Mouse (Mus musculus) ES-E14 (cell line): ENCODE data around the gene Rbm6. TPM values are rescaled to one million over a fixed set of nuclear protein-coding genes. Genes with fewer than 3 reads are reported as not detected.

Experiments
- DNase-seq: peaks from one replicate; pipeline ENCODE4 v3.0.0-alpha.2; 2013; ENCODE audit warnings: low read depth, low spot score
- H3K27ac ChIP-seq: 2 replicates; pipeline ENCODE4 v1.5.1; 2012; ENCODE audit warnings: low read depth, mild to moderate bottlenecking, low read length, moderate library complexity, mixed read lengths; ENCODE audit not compliant: poor library complexity, insufficient read depth, severe bottlenecking
- H3K36me3 ChIP-seq: 2 replicates; pipeline ENCODE4 v1.6.1; 2012; ENCODE audit warnings: mild to moderate bottlenecking, low read length, moderate library complexity, mixed read lengths; ENCODE audit not compliant: control insufficient read depth, poor library complexity, insufficient read depth, severe bottlenecking
- H3K4me1 ChIP-seq, 2 experiments: fragments of 150-350 bp in 1 of 2; sonication (generic) in 1 of 2; 2 replicates each; pipeline ENCODE4 v1.6.1; 2012; ENCODE audit warnings: low read length in 2 of 2, mild to moderate bottlenecking in 1 of 2, mixed read lengths in 1 of 2; ENCODE audit not compliant: control insufficient read depth in 2 of 2, insufficient read depth in 2 of 2, poor library complexity in 1 of 2
- H3K4me3 ChIP-seq, 2 experiments: fragments of 150-350 bp in 1 of 2; sonication (generic) in 1 of 2; 2 replicates each; pipeline ENCODE4 v1.5.1; 2012; ENCODE audit warnings: low read length in 2 of 2, low read depth in 1 of 2, mild to moderate bottlenecking in 1 of 2, mixed read lengths in 1 of 2; ENCODE audit not compliant: insufficient read depth in 1 of 2, poor library complexity in 1 of 2, severe bottlenecking in 1 of 2
- H3K9ac ChIP-seq: 2 replicates; pipeline ENCODE4 v1.6.1; 2012; ENCODE audit warnings: low read depth, mild to moderate bottlenecking, low read length, mixed read lengths; ENCODE audit not compliant: poor library complexity, insufficient read depth, severe bottlenecking
- H3K9me3 ChIP-seq: fragments of 150-350 bp; sonication (generic); 2 replicates; pipeline ENCODE4 v1.6.1; 2012; ENCODE audit warnings: low read depth, mild to moderate bottlenecking, low read length; ENCODE audit not compliant: control insufficient read depth, insufficient read depth
- CHD2 ChIP-seq: IDR thresholded peaks from 2 replicates; pipeline ENCODE4 v1.6.1; 2014; ENCODE audit warnings: mild to moderate bottlenecking, low read depth, low read length, inconsistent platforms
- HCFC1 ChIP-seq: IDR thresholded peaks from 2 replicates; pipeline ENCODE4 v1.6.1; 2012; ENCODE audit warnings: low read length, inconsistent platforms, borderline replicate concordance; ENCODE audit not compliant: insufficient read depth
- MAFK ChIP-seq: IDR thresholded peaks from 2 replicates; pipeline ENCODE4 v1.6.1; 2014; ENCODE audit warnings: mild to moderate bottlenecking, low read depth, low read length, inconsistent platforms; ENCODE audit not compliant: insufficient read depth
- ZC3H11A ChIP-seq: IDR thresholded peaks from 2 replicates; pipeline ENCODE4 v1.6.1; 2012; ENCODE audit warnings: low read depth, mild to moderate bottlenecking, inconsistent platforms, low read length, borderline replicate concordance
- ZNF384 ChIP-seq: IDR thresholded peaks from 2 replicates; pipeline ENCODE4 v1.6.1; 2012; ENCODE audit warnings: low read depth, low read length, inconsistent platforms
- in situ Hi-C, 2 experiments: fragments of 600-800 bp; cut with MboI; formaldehyde crosslinking; loops; one replicate each; pipeline ENCODE4 v1.15.1; 2025; ENCODE audit warnings: low sequenced_read_pairs in 2 of 2, inconsistent platforms in 1 of 2; ENCODE audit not compliant: unreplicated experiment in 2 of 2
- total RNA-seq: library from RNA; depleted of rRNA; stranded (reverse); fragments of 300-350 nt; gene quantifications from 2 replicates; pipeline ENCODE4 v1.2.3, GENCODE M21; 2012

Gene Rbm6
- total RNA-seq, 1 experiment = 61.8 TPM

- no peak for TF ChIP-seq MAFK
- TF ChIP-seq CHD2 = no peak
- no peak for TF ChIP-seq ZC3H11A
- no peak for TF ChIP-seq HCFC1
- no peak for TF ChIP-seq ZNF384
- Histone ChIP-seq H3K9ac (peak within 1 kb of the TSS; percentile 36; the same call in 1 of the 2 replicates), H3K9me3 (no peaks in the 10 kb centered on the region), H3K4me1 (peaks cover 0 to 5% of the 10 kb centered on the region in 2 experiments; a peak in 2 of 4 replicates), H3K4me3 (peak within 1 kb of the TSS; percentile 65 to 77; a peak in 3 of 4 replicates), H3K36me3 (no peaks in the 10 kb centered on the region), H3K27ac (no peak within 1 kb of the TSS)
- peak; percentile 58 for DNase-seq
- in situ Hi-C loops = no loop called here
Observed at GRCm38 (mm10) chr9:107906252-107906966, 33.4 kb upstream of the Rbm6 start, which contains the start of gene Mst1r. TSS of gene Mst1r (plus strand) at chr9:107906873.

DNA sequence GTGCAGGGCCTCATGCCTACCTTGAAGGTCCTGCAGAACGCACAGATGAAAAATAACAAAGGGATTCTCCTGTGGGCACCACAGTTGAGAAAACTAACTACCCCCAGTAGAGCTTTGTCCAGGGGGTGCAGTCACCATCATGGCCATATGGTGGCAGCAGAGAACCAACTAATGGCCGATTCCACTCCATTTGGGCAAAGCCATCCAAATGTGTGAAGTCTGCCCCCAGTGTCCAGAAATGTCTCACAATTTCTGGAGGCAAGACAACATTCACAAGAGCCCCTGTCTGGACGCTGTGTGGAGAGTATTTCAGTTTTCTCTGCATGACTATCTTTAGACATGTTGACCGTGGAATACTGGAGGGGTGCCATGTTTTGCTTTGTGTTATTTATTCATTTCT is 31.7 kb upstream of the Rbm6 start:
- Histone ChIP-seq H3K9ac (no peak overlapping the region), H3K9me3 (no peaks in the 10 kb centered on the region), H3K4me1 (peaks cover 0 to 8% of the 10 kb centered on the region in 2 experiments; a peak in 2 of 4 replicates), H3K36me3 (no peaks in the 10 kb centered on the region), H3K4me3 (no peak overlapping the region), H3K27ac (no peak overlapping the region)
- DNase-seq = peak; percentile 84
- peak; percentile 92 for TF ChIP-seq ZC3H11A
- TF ChIP-seq MAFK = no peak
- TF ChIP-seq CHD2 = no peak
- peak; percentile 68; the same call in 1 of the 2 replicates for TF ChIP-seq HCFC1
- TF ChIP-seq ZNF384 = 0 out of 2 replicates have a peak, but pooled peaks have one; percentile 23
- in situ Hi-C loops = loop anchor here in 1 of 2 experiments (5.0 kb wide), 1 partner anchor 163 kb away; no protein-coding TSS in a partner anchor

- DNase-seq = no peak
- no peak for TF ChIP-seq HCFC1
- TF ChIP-seq CHD2 = no peak
- in situ Hi-C loops = loop anchor here in 1 of 2 experiments (5.0 kb wide), 1 partner anchor 166 kb away; no protein-coding TSS in a partner anchor
- Histone ChIP-seq H3K27ac (no peak overlapping the region), H3K4me3 (peak overlapping the region; percentile 45 to 68; a peak in 3 of 4 replicates), H3K9ac (peak overlapping the region; percentile 37; the same call in 1 of the 2 replicates), H3K36me3 (no peaks in the 10 kb centered on the region), H3K4me1 (peaks cover 0 to 8% of the 10 kb centered on the region in 2 experiments; a peak in 2 of 4 replicates), H3K9me3 (no peaks in the 10 kb centered on the region)
Observed at GRCm38 (mm10) chr9:107901627-107901914, 28.5 kb upstream of the Rbm6 start.

DNA sequence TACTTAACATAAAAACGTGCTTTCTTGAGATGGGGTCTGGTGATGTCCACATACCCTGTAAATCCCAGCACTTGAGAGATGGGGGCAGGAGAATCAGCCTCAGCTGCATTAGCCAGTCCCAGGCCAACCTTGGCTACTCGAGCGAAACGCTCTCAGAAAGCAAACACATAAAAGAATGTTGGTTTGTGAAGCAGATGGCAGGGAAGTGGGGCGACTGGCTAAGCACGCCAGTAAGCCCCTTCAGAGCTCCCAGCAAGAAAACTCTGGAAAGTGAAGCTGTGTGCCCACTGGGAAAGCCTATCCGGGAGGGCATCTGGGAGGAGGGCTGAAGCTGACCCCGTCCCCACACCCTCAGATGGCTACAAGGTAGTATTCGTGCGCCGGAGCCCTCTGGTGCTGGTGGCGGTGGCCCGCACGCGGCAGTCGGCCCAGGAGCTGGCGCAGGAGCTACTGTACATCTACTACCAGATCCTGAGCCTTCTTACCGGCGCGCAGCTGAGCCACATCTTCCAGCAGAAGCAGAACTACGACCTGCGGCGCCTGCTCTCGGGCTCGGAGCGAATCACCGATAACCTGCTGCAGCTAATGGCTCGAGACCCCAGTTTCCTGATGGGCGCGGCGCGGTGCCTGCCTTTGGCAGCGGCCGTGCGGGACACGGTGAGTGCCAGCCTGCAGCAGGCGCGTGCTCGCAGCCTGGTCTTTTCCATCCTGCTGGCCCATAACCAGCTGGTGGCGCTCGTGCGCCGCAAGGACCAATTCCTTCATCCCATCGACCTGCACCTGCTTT is 28.0 kb upstream of the Rbm6 start:
- Histone ChIP-seq H3K9ac (peak overlapping the region; percentile 60), H3K27ac (no peak overlapping the region), H3K9me3 (no peaks in the 10 kb centered on the region), H3K4me1 (peaks cover 0 to 4% of the 10 kb centered on the region in 2 experiments; a peak in 1 of 4 replicates), H3K4me3 (peak overlapping the region; percentile 66 to 68), H3K36me3 (no peaks in the 10 kb centered on the region)
- in situ Hi-C loops = loop anchor here in 1 of 2 experiments (5.0 kb wide), 1 partner anchor 166 kb away; no protein-coding TSS in a partner anchor
- DNase-seq = peak; percentile 88
- TF ChIP-seq ZC3H11A (0 out of 2 replicates have a peak, but pooled peaks have one; percentile 25), ZNF384 (no peak)
